Mouse (Mus musculus) erythroblast, embryonic 14.5 days (primary cell): ENCODE measurements around the gene Cacybp.

Experiments used
- GATA1 ChIP-seq: IDR thresholded peaks from 2 replicates; pipeline ENCODE4 v1.6.1; 2012; ENCODE audit warnings: low read length, inconsistent platforms, mixed read lengths
- TAL1 ChIP-seq: IDR thresholded peaks from 3 replicates; pipeline ENCODE4 v1.6.1; 2012; ENCODE audit warnings: low read length, inconsistent platforms, mixed read lengths

GRCm38 (mm10) chr1:160224093-160224492 is 11.4 kb upstream of the Cacybp start:
- no peak for TF ChIP-seq TAL1
- TF ChIP-seq GATA1 = no peak
